Comparison of ENCODE assay signal across 11 mouse cellular contexts in the genomic region with DNA sequence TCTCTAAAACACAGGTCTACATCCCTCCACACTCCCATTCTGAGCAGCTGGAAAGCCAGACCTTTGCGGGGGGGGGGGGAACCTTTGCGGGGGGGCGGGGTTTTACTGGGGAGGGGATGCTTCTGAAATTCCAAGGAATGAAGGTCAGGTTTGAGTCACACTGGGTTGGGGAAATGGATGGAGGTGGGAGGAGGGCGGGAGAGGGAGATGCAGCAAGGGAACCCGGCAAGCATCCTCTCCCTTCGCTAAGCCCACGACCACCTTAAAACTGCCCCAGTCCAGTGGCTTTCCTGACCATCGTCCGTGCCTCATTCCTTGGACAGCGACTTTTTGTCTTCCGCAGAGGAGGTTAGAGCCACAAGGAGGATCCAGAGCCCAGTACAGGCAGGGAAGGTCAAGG. TPM values are rescaled to one million over a fixed set of nuclear protein-coding genes. Genes with fewer than 3 reads are reported as not detected.
DNase-seq lines count a peak whose midpoint lies in the region; ATAC-seq lines count a peak whose summit lies in the region.
"Had no signal": no experiment of that assay in that cellular context is flagged by ENCODE, and none has a peak within 500 bp of the region (broad histone marks: within the 10 kb centered on the region; RNA-seq: fewer than 3 reads in every experiment).

No protein-coding gene starts in this region.

- WGBS in lung, embryonic 15.5 days: 2% methylated on average over 10 of the region's 11 CpGs
- 2% methylated on average over 11 of the region's 11 CpGs for WGBS in limb, embryonic 12.5 days
- WGBS in stomach, embryonic 14.5 days: 3% methylated on average over 11 of the region's 11 CpGs

- H3K4me3 ChIP-seq in lung, embryonic 15.5 days: peak overlapping the region; percentile 44
- peak overlapping the region; percentile 50 for H3K4me3 ChIP-seq in limb, embryonic 12.5 days (replicated peaks)
- H3K4me3 ChIP-seq in stomach, embryonic 14.5 days (ENCODE audit: low read depth, low read length): peak overlapping the region; percentile 42
- H3K4me3 ChIP-seq: erythroblast, embryonic 14.5 days had no signal

- ATAC-seq in lung, embryonic 15.5 days (ENCODE audit: borderline replicate concordance, extremely low read depth, low FRiP score, low TSS enrichment): no peak
- no peak for ATAC-seq in limb, embryonic 12.5 days (ENCODE audit: insufficient number of reproducible peaks, insufficient read depth, low FRiP score, low TSS enrichment, low read depth)
- no peak for ATAC-seq in stomach, embryonic 14.5 days (ENCODE audit: insufficient number of reproducible peaks, insufficient read depth, low FRiP score, low read depth)

- H3K4me2 ChIP-seq in lung, embryonic 15.5 days: peak overlapping the region; percentile 85
- peak overlapping the region; percentile 79 for H3K4me2 ChIP-seq in limb, embryonic 12.5 days
- H3K4me2 ChIP-seq in stomach, embryonic 14.5 days (replicated peaks; ENCODE audit: low read depth, low read length): peak overlapping the region; percentile 85; the same call in 1 of the 2 replicates

- peaks cover 97% of the 10 kb centered on the region for H3K27me3 ChIP-seq in lung, embryonic 15.5 days
- H3K27me3 ChIP-seq in limb, embryonic 12.5 days: peaks cover 100% of the 10 kb centered on the region
- H3K27me3 ChIP-seq in stomach, embryonic 14.5 days (ENCODE audit: control insufficient read depth, insufficient read depth, low read length): peaks cover 67% of the 10 kb centered on the region

- H3K4me1 ChIP-seq in lung, embryonic 15.5 days: peaks cover 30% of the 10 kb centered on the region
- H3K4me1 ChIP-seq in limb, embryonic 12.5 days (replicated peaks): peaks cover 36% of the 10 kb centered on the region
- peaks cover 17% of the 10 kb centered on the region; the same call in 1 of the 2 replicates for H3K4me1 ChIP-seq in stomach, embryonic 14.5 days (ENCODE audit: control insufficient read depth, insufficient read depth, low read length)

- 0 out of 2 replicates have a peak, but pooled peaks cover under 1% of the 10 kb centered on the region for H3K36me3 ChIP-seq in lung, embryonic 15.5 days
- peaks cover 7% of the 10 kb centered on the region; the same call in 1 of the 2 replicates for H3K36me3 ChIP-seq in limb, embryonic 12.5 days
- H3K36me3 ChIP-seq in stomach, embryonic 14.5 days (ENCODE audit: control insufficient read depth, insufficient read depth, low read length): peaks cover 1% of the 10 kb centered on the region; the same call in 1 of the 2 replicates

- no peak overlapping the region for H3K27ac ChIP-seq in lung, embryonic 15.5 days
- H3K27ac ChIP-seq in limb, embryonic 12.5 days: no peak overlapping the region
- no peak overlapping the region for H3K27ac ChIP-seq in stomach, embryonic 14.5 days (ENCODE audit: low read length)

- DNase-seq in cerebellum, adult 11-12 months: peak; percentile 49
- no peak for DNase-seq in cerebellum, postnatal 36 days
- no peak for DNase-seq in lung, postnatal 14 days
- no peak for DNase-seq in gastrocnemius, postnatal 4 days (ENCODE audit: low spot score in 2 of 2)
- no peak for DNase-seq in lung, postnatal 36 days

- H3K9ac ChIP-seq in lung, embryonic 15.5 days: no peak overlapping the region
- H3K9ac ChIP-seq in limb, embryonic 12.5 days (replicated peaks): no peak overlapping the region
- no peak overlapping the region for H3K9ac ChIP-seq in stomach, embryonic 14.5 days (replicated peaks; ENCODE audit: low read depth, low read length)

- H3K9me3 ChIP-seq in lung, embryonic 15.5 days: no peaks in the 10 kb centered on the region
- H3K9me3 ChIP-seq in limb, embryonic 12.5 days: no peaks in the 10 kb centered on the region
- H3K9me3 ChIP-seq in stomach, embryonic 14.5 days (ENCODE audit: control insufficient read depth, low read depth, low read length): no peaks in the 10 kb centered on the region

RNA-seq across cellular contexts. Expression of a gene that starts 1.3 kb away (rescaled TPM):
- 1.1 and 1.3 TPM in 2 replicates for polyA plus RNA-seq in lung, embryonic 15.5 days (2015; fragmentation: Nextera tagmentation; extraction: Ambion mirVana)
- 0.10 and 0.23 TPM in 2 replicates for polyA plus RNA-seq in limb, embryonic 12.5 days (2016; fragmentation: Nextera tagmentation; extraction: Ambion mirVana)
- 0.30 and 0.39 TPM in 2 replicates for polyA plus RNA-seq in stomach, embryonic 14.5 days (2014; fragmentation: Nextera tagmentation; extraction: Ambion mirVana)
- total RNA-seq in gastrocnemius, postnatal 4 days (2021): under 1 TPM in 1 of 2 experiments, not detected in 1; 0.23 TPM

RNA-seq across cellular contexts. Expression of a gene that starts 12.9 kb away (rescaled TPM):
- polyA plus RNA-seq in lung, embryonic 15.5 days (2015; fragmentation: Nextera tagmentation; extraction: Ambion mirVana): 0.12 TPM in 1 of 2 replicates, not detected in the other
- polyA plus RNA-seq in limb, embryonic 12.5 days (2016; fragmentation: Nextera tagmentation; extraction: Ambion mirVana): 0.10 TPM in 1 of 2 replicates, not detected in the other
- polyA plus RNA-seq in stomach, embryonic 14.5 days (2014; fragmentation: Nextera tagmentation; extraction: Ambion mirVana): 0.18 TPM in 1 of 2 replicates, not detected in the other
- total RNA-seq in gastrocnemius, postnatal 4 days (2021): under 1 TPM in 1 of 2 experiments, not detected in 1; 0.66 TPM

RNA-seq across cellular contexts. Expression of a gene that starts 33.3 kb away (rescaled TPM):
- polyA plus RNA-seq in lung, embryonic 15.5 days (2015; fragmentation: Nextera tagmentation; extraction: Ambion mirVana): 71.6 and 74.5 TPM in 2 replicates
- 75.5 and 75.7 TPM in 2 replicates for polyA plus RNA-seq in limb, embryonic 12.5 days (2016; fragmentation: Nextera tagmentation; extraction: Ambion mirVana)
- 72.1 and 86.7 TPM in 2 replicates for polyA plus RNA-seq in stomach, embryonic 14.5 days (2014; fragmentation: Nextera tagmentation; extraction: Ambion mirVana)
- 10 to 100 TPM in 1 of 2 experiments, 1 to 10 TPM in 1; 8.5 to 14.4 TPM for total RNA-seq in gastrocnemius, postnatal 4 days (2021)
- total RNA-seq: neutrophil, adult 5-6 weeks had no signal

RNA-seq across cellular contexts. Expression of a gene that starts 40.9 kb away (rescaled TPM):
- polyA plus RNA-seq in lung, embryonic 15.5 days (2015; fragmentation: Nextera tagmentation; extraction: Ambion mirVana): not detected in 2 replicates
- polyA plus RNA-seq in limb, embryonic 12.5 days (2016; fragmentation: Nextera tagmentation; extraction: Ambion mirVana): not detected in 2 replicates
- polyA plus RNA-seq in stomach, embryonic 14.5 days (2014; fragmentation: Nextera tagmentation; extraction: Ambion mirVana): not detected in 2 replicates
- total RNA-seq in gastrocnemius, postnatal 4 days (2021): not detected
- total RNA-seq: neutrophil, adult 5-6 weeks had no signal
- polyA plus RNA-seq: erythroblast, embryonic 14.5 days; thymus, postnatal 0 days had no signal
